Mouse (Mus musculus) neural tube, embryonic 15.5 days (tissue): ENCODE measurements at regions not wholly inside any gene's neighbourhood (a gene's known extent, or its start where the extent isn't known, plus 50 kb on each side); places are given as distances from the start of the nearest gene placed in this dataset.

ENCODE experiments used
- ATAC-seq: fragments of 200-750 bp; cut with Nextera tagmentation; 2 replicates; pipeline ENCODE4 v1.8.0; 2017; ENCODE audit warnings: mild to moderate bottlenecking, moderate TSS enrichment, moderate library complexity; ENCODE audit not compliant: low FRiP score
- H3K27ac ChIP-seq: fragments of 300-500 bp; sonication (generic); replicated peaks from 2 replicates; pipeline ENCODE4 v1.5.1; 2015; ENCODE audit warnings: mild to moderate bottlenecking, inconsistent platforms
- H3K27me3 ChIP-seq: fragments of 300-500 bp; sonication (generic); replicated peaks from 2 replicates; pipeline ENCODE4 v1.6.1; 2015; ENCODE audit warnings: inconsistent platforms
- H3K36me3 ChIP-seq: fragments of 300-500 bp; sonication (generic); 2 replicates; pipeline ENCODE4 v1.6.1; 2015; ENCODE audit warnings: inconsistent platforms
- H3K4me1 ChIP-seq: fragments of 300-500 bp; sonication (generic); 2 replicates; pipeline ENCODE4 v1.6.1; 2015; ENCODE audit warnings: inconsistent platforms
- H3K4me2 ChIP-seq: fragments of 300-500 bp; sonication (generic); 2 replicates; pipeline ENCODE4 v1.6.1; 2015; ENCODE audit warnings: inconsistent platforms, mild to moderate bottlenecking, moderate library complexity
- H3K4me3 ChIP-seq: fragments of 300-500 bp; sonication (generic); replicated peaks from 2 replicates; pipeline ENCODE4 v1.5.1; 2015; ENCODE audit warnings: mild to moderate bottlenecking, inconsistent platforms
- H3K9ac ChIP-seq: fragments of 300-500 bp; sonication (generic); replicated peaks from 2 replicates; pipeline ENCODE4 v1.6.1; 2015; ENCODE audit warnings: mild to moderate bottlenecking, inconsistent platforms
- H3K9me3 ChIP-seq: fragments of 300-500 bp; sonication (generic); replicated peaks from 2 replicates; pipeline ENCODE4 v1.6.1; 2016; ENCODE audit warnings: inconsistent platforms
- WGBS: fragments of 180-500 bp; shearing (Covaris S2); methylation state at CpG from one replicate; pipeline ENCODE4 v1.1.7; 2015; ENCODE audit warnings: mixed read lengths; 5-methylcytosine and 5-hydroxymethylcytosine counted together

DNA sequence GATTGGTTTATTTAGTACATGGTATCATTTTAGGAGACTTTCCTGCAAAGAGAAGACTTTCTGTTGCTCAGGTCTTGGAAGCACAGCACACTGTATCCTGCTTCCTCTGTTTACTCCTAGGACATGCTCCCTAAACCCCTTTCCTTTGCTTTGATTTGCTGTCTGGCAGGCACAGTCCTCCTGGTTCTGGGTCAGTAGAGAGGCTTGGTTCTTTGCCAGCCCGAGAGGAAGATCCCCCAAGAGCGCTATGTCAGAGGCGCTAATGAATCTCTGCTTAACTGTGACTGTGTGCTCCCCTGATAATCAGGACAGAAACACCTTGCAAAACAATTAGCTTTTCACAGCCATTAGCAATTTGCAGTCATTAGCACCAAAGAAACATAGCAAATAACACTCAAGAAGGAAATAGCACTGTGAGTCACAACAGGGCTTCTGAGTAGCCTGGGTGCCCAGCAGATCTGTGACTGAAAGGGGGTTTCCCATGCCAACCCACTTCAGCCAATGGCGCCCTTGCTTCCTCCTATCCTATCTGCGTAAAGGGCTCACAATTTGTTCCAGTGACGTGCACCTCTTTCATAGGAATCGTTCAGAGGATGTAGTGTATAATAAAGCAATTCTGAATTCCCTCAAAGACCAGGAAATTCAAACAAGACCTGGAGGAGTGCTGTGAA is 145.5 kb downstream of the Gm815 start:
- H3K4me1 ChIP-seq = peaks cover 14% of the 10 kb centered on the region
- H3K27ac ChIP-seq = peak overlapping the region; percentile 56
- WGBS = 27% methylated on average over 7 of the region's 7 CpGs
- peak overlapping the region; percentile 22 for H3K4me2 ChIP-seq
- no peak overlapping the region for H3K9ac ChIP-seq
- no peaks in the 10 kb centered on the region for H3K27me3 ChIP-seq
- no peak overlapping the region for H3K4me3 ChIP-seq
- no peaks in the 10 kb centered on the region for H3K9me3 ChIP-seq
- H3K36me3 ChIP-seq = no peaks in the 10 kb centered on the region
- ATAC-seq = peak; percentile 79

DNA sequence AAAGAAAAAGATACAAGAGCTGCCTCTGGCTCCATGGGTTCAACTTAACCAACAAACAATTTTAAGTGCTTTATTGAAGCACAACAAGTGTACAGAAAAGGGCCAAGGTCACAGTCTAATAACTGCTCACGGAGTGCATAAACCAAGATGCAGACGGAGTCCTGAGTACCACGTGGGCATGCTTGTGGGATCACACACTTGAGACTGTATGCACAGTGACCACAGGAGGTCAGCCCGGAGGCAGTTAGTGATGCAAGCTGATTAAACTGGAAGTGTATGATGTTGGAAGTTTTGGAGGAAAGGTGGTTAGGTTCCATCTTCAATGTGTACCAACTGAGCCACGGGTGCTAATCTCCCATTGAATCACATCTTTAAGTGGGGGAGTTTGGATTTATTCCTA is 146.9 kb downstream of the Gm815 start:
- H3K27ac ChIP-seq = no peak overlapping the region
- H3K27me3 ChIP-seq = no peaks in the 10 kb centered on the region
- no peak overlapping the region for H3K9ac ChIP-seq
- 70% methylated on average over 5 of the region's 5 CpGs for WGBS
- H3K4me2 ChIP-seq = no peak overlapping the region
- H3K4me3 ChIP-seq = no peak overlapping the region
- no peaks in the 10 kb centered on the region for H3K9me3 ChIP-seq
- no peak for ATAC-seq
- peaks cover 15% of the 10 kb centered on the region for H3K4me1 ChIP-seq
- H3K36me3 ChIP-seq = no peaks in the 10 kb centered on the region

DNA sequence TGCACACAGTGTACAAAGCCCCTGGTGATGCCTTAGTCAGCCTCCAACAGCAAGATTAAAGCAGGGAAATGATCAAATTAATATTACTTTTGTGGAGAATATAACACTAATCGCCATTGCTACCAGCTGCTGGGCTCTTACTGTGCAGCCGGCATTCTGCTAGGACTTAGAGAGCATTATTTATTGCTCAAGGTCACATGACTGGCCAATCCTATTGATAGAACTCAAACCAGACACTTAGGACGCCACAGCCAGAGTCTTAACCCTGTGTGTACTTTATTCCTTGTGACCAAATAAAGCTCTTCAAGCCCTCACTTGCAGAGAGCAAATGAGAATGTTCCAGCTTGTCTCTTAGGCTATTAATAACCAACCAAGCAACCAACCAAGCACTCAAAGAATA is 152.6 kb downstream of the Gm815 start:
- no peak for ATAC-seq
- WGBS = 6% methylated on average over 3 of the region's 3 CpGs

DNA sequence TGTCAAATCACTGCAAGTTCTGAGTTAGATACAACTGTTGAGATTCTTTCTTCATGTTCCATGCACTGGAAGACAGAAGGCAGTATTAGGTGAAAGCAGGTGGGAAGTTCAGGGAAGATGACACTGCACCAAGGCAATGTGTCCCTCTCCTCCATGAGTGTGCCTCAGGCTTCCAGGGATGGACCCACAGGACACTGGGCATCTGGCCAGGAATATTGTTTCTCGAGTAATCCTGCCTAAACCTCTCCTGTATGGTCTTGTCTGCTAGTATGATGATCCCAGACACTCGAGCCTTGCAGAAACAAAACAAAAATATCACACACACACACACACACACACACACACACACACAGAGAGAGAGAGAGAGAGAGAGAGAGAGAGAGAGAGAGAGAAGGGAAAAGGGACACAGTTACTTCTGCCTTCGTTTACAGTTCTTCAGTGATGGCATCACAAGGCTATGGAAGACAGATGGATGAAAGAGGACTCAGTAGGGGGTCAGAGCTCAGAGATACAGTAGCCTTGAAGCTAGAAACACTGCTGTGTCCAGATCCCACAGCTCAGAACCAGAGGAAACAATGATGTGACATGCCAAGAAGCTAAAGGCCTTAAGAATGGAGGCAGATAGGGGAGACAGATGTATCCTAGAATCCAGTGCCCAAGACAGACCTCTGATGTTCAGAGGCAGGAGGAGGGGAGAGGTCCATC is 154.8 kb downstream of the Gm815 start:
- 76% methylated on average over 3 of the region's 3 CpGs for WGBS
- Histone ChIP-seq H3K4me1 (peaks cover 7% of the 10 kb centered on the region), H3K27me3 (no peaks in the 10 kb centered on the region), H3K9me3 (0 out of 2 replicates have a peak, but pooled peaks cover 3% of the 10 kb centered on the region), H3K9ac (no peak overlapping the region), H3K4me3 (no peak overlapping the region), H3K4me2 (no peak overlapping the region), H3K36me3 (no peaks in the 10 kb centered on the region), H3K27ac (no peak overlapping the region)
- ATAC-seq = no peak

More for the DNA sequence above, 152.6 kb downstream of the Gm815 start:
- Histone ChIP-seq H3K27me3 (no peaks in the 10 kb centered on the region), H3K4me1 (peaks cover 7% of the 10 kb centered on the region), H3K4me3 (no peak overlapping the region), H3K9ac (no peak overlapping the region), H3K36me3 (no peaks in the 10 kb centered on the region), H3K9me3 (no peaks in the 10 kb centered on the region), H3K27ac (no peak overlapping the region), H3K4me2 (no peak overlapping the region)

DNA sequence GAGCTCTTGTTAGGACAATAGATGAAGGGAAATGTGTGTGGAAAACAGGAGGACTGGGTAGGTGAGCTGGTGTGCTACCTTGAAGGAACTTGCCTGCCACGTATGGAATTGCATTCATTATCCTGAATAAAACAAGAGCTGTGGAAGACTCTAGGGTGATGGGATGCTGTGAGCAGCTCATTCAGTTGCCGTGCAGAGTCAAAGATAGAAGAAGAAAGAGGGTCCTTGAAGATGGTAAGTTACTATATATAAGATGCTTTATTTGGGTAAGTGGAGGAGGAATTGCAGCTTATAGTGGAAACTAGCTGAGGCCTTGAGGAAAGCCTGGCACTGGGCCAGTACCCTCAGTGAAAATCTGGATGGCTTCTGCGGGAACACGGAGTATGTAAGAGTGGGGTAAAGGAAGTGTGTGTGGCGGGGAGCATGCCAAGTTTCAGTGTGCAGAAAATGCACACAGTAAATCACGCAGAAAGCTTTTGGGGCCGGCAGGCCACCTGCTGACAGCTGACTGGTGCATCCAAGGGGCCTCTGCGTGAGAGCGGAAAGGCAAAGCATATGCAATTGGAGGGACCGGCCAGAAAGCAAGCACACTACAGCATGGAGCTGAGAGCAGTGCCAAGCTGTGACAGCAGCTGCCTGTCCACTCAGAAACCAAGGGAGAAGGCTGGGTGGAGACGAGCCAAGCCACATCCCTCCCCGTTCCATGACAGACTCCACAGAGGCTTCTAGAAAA is 149.7 kb upstream of the Vldlr start:
- Histone ChIP-seq H3K27me3 (no peaks in the 10 kb centered on the region), H3K4me2 (peak overlapping the region; percentile 31), H3K9ac (no peak overlapping the region), H3K9me3 (no peaks in the 10 kb centered on the region), H3K27ac (peak overlapping the region; percentile 14), H3K36me3 (no peaks in the 10 kb centered on the region), H3K4me3 (no peak overlapping the region), H3K4me1 (peaks cover 12% of the 10 kb centered on the region)
- ATAC-seq = peak; percentile 92
- WGBS = 20% methylated on average over 12 of the region's 12 CpGs

DNA sequence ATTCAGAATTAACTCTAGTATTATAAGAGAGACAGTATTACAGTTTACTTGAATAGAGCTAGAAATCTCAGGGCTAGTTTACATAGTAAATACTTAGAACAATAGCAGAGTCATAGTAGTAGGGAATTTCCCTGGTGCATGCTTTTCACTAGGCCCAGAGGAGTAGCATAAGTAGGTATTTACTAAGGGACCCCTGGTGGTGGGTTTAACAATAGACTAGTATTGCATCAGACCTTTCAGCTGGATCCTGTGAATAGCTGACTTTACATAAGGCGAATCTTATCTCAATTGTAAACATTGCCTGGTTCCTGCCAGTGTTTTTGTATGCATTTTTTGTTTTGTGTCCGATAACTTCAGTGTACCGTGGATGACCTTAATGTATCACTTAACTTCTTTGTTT is 143.0 kb upstream of the Vldlr start:
- 84% methylated on average over 3 of the region's 3 CpGs for WGBS
- no peak overlapping the region for H3K9ac ChIP-seq
- no peaks in the 10 kb centered on the region for H3K4me1 ChIP-seq
- H3K27ac ChIP-seq = no peak overlapping the region
- H3K36me3 ChIP-seq = no peaks in the 10 kb centered on the region
- H3K9me3 ChIP-seq = no peaks in the 10 kb centered on the region
- no peak overlapping the region for H3K4me3 ChIP-seq
- no peak overlapping the region for H3K4me2 ChIP-seq
- ATAC-seq = no peak
- H3K27me3 ChIP-seq = no peaks in the 10 kb centered on the region

DNA sequence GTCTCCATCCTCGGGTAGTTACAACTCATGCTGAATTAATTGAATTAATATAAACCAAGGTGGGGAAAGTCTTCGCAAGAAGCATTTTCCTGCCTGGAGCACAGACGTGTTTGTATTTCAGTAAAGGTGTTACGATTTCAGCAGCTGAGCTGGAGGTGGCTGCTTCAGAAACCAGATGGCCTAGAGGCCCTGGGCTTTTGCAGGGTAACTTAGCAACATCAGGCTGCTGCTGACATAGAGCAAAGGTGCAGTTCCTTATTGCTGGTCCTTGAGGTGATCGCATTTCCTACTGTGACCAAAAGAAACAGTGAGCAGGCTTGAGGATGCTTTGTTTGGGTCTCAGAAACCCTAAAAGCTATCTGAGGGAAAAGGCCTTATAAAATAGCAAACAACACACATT is 141.3 kb upstream of the Vldlr start:
- ATAC-seq = no peak
- H3K9me3 ChIP-seq = no peaks in the 10 kb centered on the region
- 77% methylated on average over 5 of the region's 5 CpGs for WGBS

DNA sequence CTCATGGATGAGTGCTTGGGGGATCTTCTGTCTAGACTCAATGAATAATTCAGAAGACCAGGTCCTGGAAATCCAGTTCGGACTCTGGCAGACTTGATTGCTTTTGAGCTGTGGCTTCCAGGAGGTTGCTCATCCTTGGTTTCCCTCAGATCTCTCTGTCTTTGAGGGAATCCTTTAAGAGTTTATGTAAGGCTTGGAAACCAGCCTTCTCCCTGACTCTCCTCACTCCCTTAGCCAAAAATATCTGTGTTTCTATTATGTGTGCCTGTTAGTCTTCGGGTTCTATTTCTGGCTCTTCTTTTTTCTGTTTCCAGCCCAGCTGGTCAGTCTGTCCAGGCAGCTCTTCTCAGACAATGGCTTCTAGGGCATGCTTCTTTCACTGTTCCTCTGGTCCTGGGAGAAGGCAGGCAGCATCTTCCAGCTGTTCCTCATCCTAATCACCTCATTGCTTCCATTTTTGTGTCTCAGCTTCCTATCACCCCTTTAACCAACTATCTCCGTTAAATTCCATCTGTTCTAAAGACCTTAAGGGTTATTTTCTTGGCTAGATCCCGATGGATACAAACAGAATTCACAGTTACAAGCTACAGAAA is 139.3 kb upstream of the Vldlr start:
- 69% methylated on average over 4 of the region's 4 CpGs for WGBS
- Histone ChIP-seq H3K27ac (no peak overlapping the region), H3K4me1 (no peaks in the 10 kb centered on the region)

More for the DNA sequence above, 141.3 kb upstream of the Vldlr start:
- Histone ChIP-seq H3K9ac (no peak overlapping the region), H3K36me3 (no peaks in the 10 kb centered on the region), H3K27ac (no peak overlapping the region), H3K27me3 (no peaks in the 10 kb centered on the region), H3K4me1 (no peaks in the 10 kb centered on the region), H3K4me2 (no peak overlapping the region), H3K4me3 (no peak overlapping the region)

DNA sequence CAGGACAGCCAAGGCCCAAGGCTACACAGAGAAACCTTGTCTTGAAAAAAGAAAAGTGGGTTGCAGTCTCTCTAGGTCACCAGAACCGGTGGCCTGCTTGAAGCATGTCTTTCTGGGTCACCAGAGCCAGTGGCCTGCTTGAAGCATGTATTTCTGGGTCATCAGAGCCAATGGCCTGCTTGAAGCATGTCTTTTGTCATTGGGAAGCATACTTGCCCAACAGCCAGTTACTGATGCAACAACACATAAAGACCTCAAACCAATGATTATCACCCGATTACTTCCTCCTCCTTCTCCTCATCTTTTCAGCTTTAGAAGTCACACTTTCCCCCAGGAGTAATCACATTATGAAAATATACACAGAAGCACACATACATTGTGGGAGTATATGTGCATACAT is 128.9 kb upstream of the Vldlr start:
- ATAC-seq = no peak
- no peaks in the 10 kb centered on the region for H3K9me3 ChIP-seq
- no peak overlapping the region for H3K4me3 ChIP-seq
- no peaks in the 10 kb centered on the region for H3K36me3 ChIP-seq
- no peaks in the 10 kb centered on the region for H3K27me3 ChIP-seq
- WGBS = 76% methylated on average over 2 of the region's 2 CpGs
- H3K4me2 ChIP-seq = no peak overlapping the region
- H3K27ac ChIP-seq = no peak overlapping the region
- H3K9ac ChIP-seq = no peak overlapping the region
- no peaks in the 10 kb centered on the region for H3K4me1 ChIP-seq

More for the DNA sequence above, 139.3 kb upstream of the Vldlr start:
- ATAC-seq = no peak
- no peaks in the 10 kb centered on the region for H3K27me3 ChIP-seq
- no peak overlapping the region for H3K4me2 ChIP-seq
- no peaks in the 10 kb centered on the region for H3K9me3 ChIP-seq
- no peak overlapping the region for H3K4me3 ChIP-seq
- H3K9ac ChIP-seq = no peak overlapping the region
- H3K36me3 ChIP-seq = no peaks in the 10 kb centered on the region

DNA sequence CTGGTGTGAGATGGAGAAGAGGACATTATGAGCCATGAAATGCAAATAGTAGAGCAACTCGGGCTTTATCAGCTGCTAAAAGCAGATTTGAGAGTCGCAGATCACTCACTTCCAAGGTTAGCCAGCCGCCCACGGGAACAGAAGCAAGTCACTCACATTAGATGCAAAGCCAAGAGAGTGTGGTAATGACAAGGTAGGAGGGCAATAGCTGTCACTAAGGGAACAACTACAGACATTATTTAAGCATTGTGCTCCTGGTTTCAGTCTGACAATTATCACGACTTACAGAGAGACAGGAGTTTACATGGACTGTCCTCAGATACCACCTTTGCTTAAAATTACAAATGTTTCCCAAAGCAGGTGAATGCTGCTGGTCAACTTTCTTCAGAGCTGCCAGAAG is 128.5 kb upstream of the Vldlr start:
- no peaks in the 10 kb centered on the region for H3K27me3 ChIP-seq
- H3K4me3 ChIP-seq = no peak overlapping the region
- no peaks in the 10 kb centered on the region for H3K4me1 ChIP-seq
- no peaks in the 10 kb centered on the region for H3K9me3 ChIP-seq
- no peak for ATAC-seq
- WGBS = 88% methylated on average over 5 of the region's 5 CpGs
- H3K36me3 ChIP-seq = no peaks in the 10 kb centered on the region
- no peak overlapping the region for H3K4me2 ChIP-seq
- no peak overlapping the region for H3K9ac ChIP-seq
- H3K27ac ChIP-seq = no peak overlapping the region

DNA sequence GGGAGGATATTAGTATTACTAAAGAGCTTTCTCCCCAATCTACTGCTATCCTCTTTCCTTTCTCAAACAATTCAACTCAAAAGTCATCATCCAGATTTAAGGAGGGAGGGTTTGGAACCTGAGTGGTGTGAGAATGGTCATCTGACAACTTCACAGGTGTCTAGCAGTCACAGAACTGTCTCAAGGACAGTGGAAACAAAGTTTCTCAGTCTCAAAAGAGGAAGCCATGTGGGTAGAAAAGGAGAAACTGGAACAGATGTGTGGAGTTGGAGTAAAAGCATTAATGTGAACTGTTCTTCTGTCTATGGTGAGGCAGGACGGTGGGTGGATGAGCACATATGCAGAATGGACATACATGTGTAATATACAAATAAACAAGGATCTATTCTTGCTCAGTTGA is 127.2 kb upstream of the Vldlr start:
- H3K9ac ChIP-seq = no peak overlapping the region
- ATAC-seq = no peak
- H3K4me1 ChIP-seq = no peaks in the 10 kb centered on the region
- H3K27me3 ChIP-seq = no peaks in the 10 kb centered on the region
- 97% methylated on average over 1 of the region's 1 CpGs for WGBS
- no peak overlapping the region for H3K4me2 ChIP-seq
- H3K27ac ChIP-seq = no peak overlapping the region
- H3K4me3 ChIP-seq = no peak overlapping the region
- no peaks in the 10 kb centered on the region for H3K36me3 ChIP-seq
- no peaks in the 10 kb centered on the region for H3K9me3 ChIP-seq
